Mouse (Mus musculus) mature B cell (primary cell): Measurements from ENCODE around the gene Daam2.

Experiments used
- in situ Hi-C: fragments of 300-500 bp; cut with MboI; formaldehyde crosslinking; loops from 2 replicates; pipeline ENCODE4 v1.14.3; 2019

Gene Daam2

DNA sequence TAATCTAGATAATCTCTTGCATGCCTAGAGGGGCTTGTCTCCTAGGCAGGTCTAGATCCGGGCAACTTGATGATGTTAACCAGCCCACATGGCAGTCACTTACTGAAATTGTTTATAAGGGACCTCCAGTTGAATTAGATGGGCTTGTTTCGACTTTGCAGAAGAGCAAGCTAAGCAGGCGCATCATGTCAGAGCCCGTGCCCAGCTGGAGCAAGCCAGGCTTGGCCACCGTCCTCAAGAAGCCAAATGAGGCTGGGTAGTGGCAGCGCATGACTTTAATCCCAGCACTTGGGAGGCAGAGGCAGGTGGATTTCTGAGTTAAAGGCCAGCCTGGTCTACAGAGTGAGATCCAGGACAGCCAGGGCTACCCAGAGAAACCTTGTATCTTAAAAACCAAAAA lies 133.0 kb downstream of the Daam2 start:
- in situ Hi-C loops: no loop called here

DNA sequence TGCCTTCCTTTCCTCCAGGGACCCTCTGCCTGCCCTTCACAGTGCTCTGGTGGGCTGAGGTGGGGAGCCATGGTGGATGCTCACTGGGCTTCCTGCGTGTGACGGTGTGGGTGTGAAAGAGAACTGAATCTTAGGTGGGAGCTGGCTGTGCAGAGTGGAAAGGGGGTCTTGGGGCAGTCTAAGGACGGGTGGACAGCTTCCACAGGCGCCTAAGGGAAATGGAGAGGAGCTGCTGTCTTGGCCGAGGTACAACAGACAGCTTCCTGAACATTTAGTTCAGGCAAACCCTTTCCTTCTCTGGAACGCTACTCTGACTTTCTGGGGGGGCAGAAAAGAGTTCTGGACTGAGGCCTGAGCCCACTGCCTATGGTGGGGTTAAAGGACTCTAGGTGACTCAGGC lies 134.0 kb downstream of the Daam2 start:
- in situ Hi-C loops: no loop called here

DNA sequence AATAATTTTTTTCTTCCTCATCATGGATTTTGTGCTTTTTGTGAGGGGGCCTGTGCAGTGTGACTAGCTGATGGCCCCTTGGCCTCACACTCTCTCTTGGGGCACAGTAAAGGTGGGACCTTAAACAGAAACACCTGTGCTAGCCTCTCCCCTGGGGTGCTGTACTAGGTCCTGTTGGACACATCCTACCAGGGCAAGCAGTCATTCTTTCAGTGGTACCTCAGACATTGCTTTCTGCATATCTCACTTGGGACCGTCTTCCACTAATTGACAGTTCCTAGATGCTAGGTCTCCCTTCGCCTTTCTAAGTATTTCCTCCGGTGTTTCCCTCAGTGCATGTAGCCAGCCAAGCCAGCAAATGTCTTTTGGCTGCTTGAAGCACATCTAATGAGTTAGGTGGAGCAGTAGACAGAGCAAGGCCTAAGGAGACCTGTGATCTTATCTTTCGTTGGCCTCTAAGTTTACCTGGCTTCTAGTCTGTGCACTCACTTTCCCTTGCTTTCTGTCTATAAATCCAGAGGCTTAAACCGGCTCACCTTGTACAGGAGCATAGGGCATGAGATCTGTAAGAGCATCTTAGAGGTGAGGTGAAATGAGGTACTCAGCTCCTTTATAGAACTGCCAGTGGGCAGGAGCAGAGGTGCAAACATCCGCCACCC lies 134.5 kb downstream of the Daam2 start:
- in situ Hi-C loops: no loop called here

DNA sequence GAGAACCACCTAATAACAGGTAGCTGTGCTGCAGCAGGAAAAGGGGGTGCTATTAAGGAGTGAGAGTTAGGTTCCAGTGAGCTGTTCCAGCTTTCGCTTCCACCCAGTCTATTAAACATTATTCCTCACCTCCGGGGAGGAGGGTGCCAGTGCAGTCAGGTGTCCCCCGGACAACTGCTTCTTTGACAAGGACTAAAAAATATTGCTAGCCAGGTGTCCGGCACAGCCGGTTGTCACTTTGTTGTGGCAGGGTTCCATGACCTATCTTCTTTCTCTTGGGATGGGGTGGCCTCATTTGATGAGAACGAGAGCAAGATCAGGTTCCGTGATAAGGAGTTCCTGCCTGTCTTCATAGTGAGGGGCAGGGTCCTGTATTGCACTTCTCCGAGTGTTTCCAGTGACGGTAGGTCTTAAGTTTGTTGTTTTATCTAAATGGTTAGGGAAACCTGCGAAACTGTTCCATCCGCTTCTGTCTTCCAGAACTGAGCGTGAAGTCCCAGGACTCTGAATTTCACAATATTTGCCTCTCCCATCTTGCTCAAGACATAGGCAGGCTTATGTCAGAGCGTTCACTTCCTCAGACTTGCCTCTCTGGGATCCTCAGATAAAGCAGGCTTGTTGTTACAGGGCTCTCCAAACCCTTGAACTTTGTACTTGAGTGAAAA lies 135.3 kb downstream of the Daam2 start:
- in situ Hi-C loops: no loop called here

DNA sequence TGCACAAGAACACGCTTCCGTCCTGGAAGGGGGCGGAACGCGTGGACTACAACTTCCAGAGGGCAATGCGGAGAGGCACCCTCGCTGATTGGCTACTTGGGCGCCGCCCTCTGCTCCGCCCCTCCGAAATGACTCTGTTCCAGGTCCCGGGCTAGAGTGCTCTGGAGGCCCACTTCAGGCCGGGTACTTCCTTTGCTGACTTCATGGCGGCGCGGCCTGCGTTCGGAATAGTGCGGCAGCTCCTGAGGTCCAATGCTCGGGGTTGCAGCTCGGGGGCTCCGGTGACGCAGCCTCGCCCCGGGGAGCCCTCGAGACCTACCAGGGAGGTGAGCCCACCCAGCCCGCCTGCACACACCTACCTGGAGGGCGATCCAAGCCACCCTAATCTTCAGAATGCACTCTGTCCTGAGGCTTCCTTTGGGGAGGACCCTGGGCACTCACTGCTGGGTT lies 135.9 kb downstream of the Daam2 start, which contains the start of gene Mocs1:
TSS of gene Mocs1 (plus strand) at position 124 of the 450 bp plus-strand sequence.
- in situ Hi-C loops: no loop called here

DNA sequence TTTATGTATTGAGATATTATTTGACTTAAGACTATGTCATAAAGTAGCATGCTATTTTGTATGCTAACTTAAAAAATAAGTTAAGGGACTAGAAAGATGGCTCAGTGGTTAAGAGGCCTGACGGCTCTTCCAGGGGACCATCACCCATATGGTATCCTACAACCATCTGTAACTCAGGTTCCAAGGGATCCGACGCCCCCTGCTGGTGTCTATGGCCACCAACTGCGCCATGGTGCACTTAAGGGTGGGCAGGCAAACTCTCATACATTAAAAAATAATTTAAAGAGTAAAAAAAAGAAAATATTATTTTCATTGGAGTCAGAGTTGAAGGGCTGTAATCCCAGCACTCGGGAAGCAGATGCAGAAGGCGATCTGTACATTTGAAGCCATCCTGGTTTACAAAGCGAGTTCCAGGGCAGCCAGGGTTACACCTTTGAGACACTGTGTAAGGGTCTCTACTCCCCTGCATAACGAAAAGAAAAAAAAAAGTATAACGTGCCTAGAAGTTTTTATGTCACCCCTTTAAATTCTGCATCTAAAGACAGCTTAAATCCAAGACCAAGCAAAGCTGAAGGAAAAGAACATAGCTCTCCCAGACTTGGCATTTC lies 136.4 kb downstream of the Daam2 start:
- in situ Hi-C loops: no loop called here

DNA sequence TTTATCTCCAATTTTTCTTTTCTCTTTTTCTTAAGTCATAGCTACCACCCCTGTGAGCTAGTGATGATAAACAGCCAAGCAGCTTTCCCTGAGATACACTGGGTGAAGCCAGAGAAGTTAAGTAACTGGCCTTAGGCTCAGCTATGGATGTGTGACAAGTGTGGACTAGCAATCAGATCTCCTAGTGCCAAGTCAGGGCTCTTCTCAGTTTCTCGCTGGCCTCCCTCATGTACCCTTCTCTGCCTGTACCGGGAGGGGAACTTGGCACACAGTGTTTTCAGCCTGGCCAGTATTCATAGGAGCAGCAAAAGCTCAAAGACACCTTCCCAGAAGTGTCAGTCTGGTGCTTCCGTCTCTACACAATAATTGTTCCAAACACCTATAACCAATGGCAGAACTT lies 140.3 kb downstream of the Daam2 start:
- in situ Hi-C loops: no loop called here

DNA sequence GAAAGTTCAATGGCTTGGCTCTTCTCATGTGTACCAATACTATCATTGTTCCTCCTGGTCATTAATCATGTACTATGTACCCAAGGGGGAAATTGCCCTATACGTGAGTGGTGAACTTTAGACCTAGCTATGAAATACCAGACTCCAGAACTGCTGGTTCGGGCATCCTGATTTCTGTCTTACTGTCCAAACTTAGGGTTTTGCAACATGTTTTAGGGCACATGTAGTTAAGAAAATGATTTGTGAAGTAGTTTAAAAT lies 141.1 kb downstream of the Daam2 start:
- in situ Hi-C loops: no loop called here

DNA sequence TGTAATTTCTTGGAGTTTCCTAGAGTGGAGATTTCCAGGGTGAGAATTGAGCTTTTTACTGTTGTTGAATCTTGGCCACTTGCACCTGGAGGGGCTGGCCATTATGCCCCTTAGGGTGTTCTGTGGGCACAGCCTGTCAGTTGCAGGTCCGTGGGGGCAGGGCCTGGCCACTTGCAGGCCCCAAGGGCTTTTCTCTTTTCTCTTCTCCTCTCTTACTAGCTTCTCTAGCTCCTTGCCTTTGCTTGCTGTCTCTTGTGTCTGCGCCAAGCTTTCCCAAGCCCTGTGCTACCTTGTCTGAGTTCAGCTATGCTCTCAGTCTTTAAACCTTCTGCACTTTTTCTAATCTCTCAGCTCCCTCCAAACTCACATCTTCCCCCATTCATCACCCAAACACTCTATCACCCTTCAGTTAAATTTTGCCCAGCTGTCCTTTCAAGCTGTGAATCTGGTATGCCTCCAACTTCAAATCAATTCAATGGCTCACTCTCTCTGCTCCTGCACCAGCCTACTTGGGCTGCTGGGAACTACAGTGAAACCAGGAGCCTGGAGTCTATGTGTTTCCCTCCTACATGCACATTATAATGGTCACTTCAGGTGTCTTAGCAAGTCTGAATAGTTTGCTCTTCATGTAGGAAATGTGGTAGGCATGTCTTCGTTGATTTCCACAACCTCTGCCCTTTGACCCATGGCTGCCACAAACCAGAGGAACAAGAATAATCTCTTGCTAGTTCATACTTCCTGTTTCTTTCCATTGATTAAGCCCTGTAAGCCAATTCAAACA lies 141.7 kb downstream of the Daam2 start:
- in situ Hi-C loops: no loop called here

DNA sequence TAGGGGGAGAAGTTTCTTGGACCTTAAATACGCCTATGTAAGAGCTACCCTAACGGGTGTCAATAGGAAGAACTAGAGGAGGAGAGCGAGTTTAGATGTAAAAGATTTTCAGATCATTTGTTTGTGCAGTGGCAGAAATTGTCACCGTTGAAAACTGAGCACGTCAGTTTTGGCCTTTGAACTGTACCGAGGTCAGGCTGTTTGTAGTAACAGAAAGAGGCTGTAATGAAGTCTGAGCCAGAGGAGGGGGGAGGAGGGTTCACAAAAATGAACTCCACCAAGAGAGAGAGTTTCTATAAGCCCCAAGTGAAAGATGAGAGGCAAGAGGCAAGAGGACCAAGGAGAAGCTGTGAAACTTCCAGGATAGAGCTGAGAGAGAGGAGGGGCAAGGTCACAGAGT lies 144.3 kb downstream of the Daam2 start:
- in situ Hi-C loops: no loop called here

DNA sequence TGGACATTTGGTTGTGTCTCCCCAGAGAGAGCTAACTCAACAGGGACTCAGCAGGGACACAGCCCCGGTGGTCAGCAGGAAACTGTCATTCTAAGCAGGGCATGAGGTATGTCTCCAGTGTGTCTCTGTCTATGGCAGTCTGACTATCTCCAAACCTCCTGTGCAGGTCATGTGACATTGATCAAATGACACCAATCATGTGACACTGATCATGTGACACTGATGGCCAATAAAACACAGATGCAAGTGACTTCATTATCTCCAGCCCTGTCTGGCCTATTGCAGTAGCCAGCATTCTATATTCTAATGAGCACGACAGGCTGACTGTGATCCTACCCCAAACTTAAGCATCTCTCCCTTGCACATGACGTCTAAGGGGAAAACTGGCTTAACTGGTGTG lies 147.9 kb downstream of the Daam2 start:
- in situ Hi-C loops: no loop called here

DNA sequence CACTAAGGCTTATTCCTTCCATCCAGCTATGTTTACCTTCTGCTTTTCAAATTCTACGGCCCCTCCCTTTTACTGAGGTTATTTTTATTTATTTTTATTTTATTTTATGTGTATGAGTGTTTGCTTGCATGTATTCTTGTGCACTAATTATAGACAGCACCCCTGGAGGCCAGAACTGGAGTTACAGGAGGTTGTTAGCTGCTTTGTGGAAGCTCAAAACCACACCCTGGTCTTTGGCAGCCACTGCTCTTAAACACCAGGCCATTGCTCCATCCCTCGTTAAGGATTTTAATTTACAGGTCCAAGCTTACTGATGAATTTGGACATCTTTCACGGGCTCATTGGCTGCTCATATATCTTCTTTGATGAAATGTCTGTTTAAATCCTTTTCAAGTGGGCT lies 150.6 kb downstream of the Daam2 start:
- in situ Hi-C loops: no loop called here

DNA sequence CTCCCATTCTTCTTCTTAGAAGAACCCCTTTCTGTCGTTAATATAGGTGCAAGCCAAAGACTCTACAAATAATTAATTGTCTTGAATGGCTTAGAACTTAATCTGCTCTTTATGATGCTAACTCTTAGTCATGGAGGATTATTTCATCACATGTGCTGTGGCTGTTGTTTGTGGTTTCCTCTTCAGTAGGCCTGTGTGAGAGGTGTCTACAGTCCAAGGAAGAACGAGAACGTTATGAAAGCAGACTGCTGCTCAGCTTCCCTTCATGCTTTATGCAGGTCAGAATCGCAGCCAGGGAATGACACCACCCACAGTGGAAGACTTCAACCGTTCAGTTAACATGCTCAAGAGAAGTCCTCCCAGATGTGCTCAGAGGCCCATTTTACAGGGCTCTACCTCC lies 151.2 kb downstream of the Daam2 start:
- in situ Hi-C loops: no loop called here
